In the genomic region with DNA sequence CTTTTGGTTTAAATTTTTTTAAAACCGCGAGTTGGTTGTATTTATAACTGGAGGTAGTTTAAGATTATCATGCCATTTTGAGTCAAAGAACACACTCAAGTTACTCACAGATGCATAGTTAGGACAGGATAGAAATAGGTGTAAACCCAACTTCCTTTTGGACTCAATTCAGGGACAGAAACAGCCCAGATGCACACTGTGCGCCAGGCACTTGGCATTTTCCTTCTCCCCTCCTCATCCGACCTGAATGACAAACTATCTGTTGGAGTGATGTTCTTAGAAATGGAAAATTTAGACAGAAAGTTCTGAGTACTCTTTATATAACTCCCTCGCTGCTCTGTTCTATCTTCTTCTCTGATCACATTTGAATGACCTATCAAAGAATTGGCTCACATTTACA, we compare ENCODE assay signal across 20 mouse cellular contexts. TPM values are rescaled to one million over a fixed set of nuclear protein-coding genes. Genes with fewer than 3 reads are reported as not detected.
DNase-seq lines count a peak whose midpoint lies in the region.
"Had no signal": no experiment of that assay in that cellular context is flagged by ENCODE, and none has a peak within 500 bp of the region (broad histone marks: within the 10 kb centered on the region; RNA-seq: fewer than 3 reads in every experiment).

No protein-coding gene starts in this region.

- DNase-seq in left cerebral cortex, adult 18-20 months (ENCODE audit: low spot score in 2 of 2) = peak; percentile 24 to 31
- no peak for DNase-seq in left cerebral cortex, postnatal 4 days
- peak; percentile 22 to 47 for DNase-seq in right cerebral cortex, adult 2 months (ENCODE audit: low spot score in 2 of 2)
- no peak for DNase-seq in right cerebral cortex, postnatal 4 days
- peak; percentile 76 for DNase-seq in brain, adult 2 months (ENCODE audit: low read depth, low spot score)
- DNase-seq in B cell, adult 2 months = no peak
- DNase-seq: adrenal gland, postnatal 10 days; adrenal gland, postnatal 36 days; cerebellum, adult 11 months; cerebellum, adult 2 months; cerebellum, adult 9-11 months; cerebellum, postnatal 25 days; forebrain, postnatal 0 days; gastrocnemius, postnatal 10 days; gastrocnemius, postnatal 36 days; heart, adult 2 months; heart, postnatal 14 days; heart, postnatal 4 days had no signal

- intact Hi-C loops in left cerebral cortex, postnatal 4 days (cut with DNase I) = no loop called here

RNA-seq across cellular contexts. Expression of a gene that starts 58.4 kb away (rescaled TPM):
- total RNA-seq in left cerebral cortex, adult 18-20 months (2021) = 1 to 10 TPM in 1 of 2 experiments, under 1 TPM in 1; 0.60 to 1.2 TPM
- total RNA-seq in left cerebral cortex, postnatal 4 days (2021) = under 1 TPM in 1 of 2 experiments, not detected in 1; 0.10 TPM
- total RNA-seq: ES-E14; heart, adult 2 months; hindbrain, postnatal 0 days had no signal

Comparison
In these comparisons a context has a peak if more than half of its experiments do, and no peak if none do; other contexts are left out.
1. DNase-seq: peak in left cerebral cortex, adult 18-20 months (2 of 2), right cerebral cortex, adult 2 months (2 of 2) and brain, adult 2 months (single experiment); none in left cerebral cortex, postnatal 4 days (single experiment), right cerebral cortex, postnatal 4 days (single experiment) and B cell, adult 2 months (0 of 2).